ENCODE assay signal across 12 mouse cellular contexts in the genomic region with DNA sequence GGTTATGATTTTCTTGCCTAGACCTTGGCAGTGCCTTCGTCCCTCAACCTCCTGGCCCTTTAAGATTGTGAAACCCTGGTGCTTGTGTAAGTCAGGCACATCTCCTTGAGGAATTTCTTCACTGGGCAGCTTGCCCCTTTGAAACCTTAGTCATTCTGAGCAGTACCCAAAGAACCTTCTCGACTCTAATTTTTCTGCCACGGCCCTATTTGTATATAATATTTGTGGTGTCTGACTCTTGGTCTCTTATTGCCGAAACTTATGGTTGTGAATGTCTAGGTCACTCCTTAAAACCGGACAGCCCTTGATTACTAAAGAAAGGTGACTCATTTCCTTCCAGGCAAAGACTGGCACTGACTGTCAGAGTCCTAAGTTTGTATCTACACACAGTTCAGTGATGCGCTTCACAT. TPM values are rescaled to one million over a fixed set of nuclear protein-coding genes. Genes with fewer than 3 reads are reported as not detected.
A peak's percentile ranks its signal among the peaks of the same experiment; 100 is the strongest.
DNase-seq lines count a peak whose midpoint lies in the region; ATAC-seq and TF ChIP-seq lines count a peak whose summit lies in the region.
"Had no signal": no experiment of that assay in that cellular context is flagged by ENCODE, and none has a peak within 500 bp of the region (broad histone marks: within the 10 kb centered on the region; RNA-seq: fewer than 3 reads in every experiment).

No protein-coding gene starts in this region.

- H3K27ac ChIP-seq in kidney, embryonic 15.5 days, result no peak overlapping the region
- peak overlapping the region; percentile 67 for H3K27ac ChIP-seq in bone marrow macrophage, adult 2 months (ENCODE audit: insufficient read depth, low read depth, low read length)
- peak overlapping the region; percentile 63 for H3K27ac ChIP-seq in limb, embryonic 11.5 days (replicated peaks; ENCODE audit: low read depth, low read length)

- H3K4me2 ChIP-seq in kidney, embryonic 15.5 days, result no peak overlapping the region
- no peak overlapping the region for H3K4me2 ChIP-seq in limb, embryonic 11.5 days (ENCODE audit: low read depth, severe bottlenecking)

- H3K9me3 ChIP-seq in kidney, embryonic 15.5 days (replicated peaks), result no peaks in the 10 kb centered on the region
- no peaks in the 10 kb centered on the region for H3K9me3 ChIP-seq in limb, embryonic 11.5 days (ENCODE audit: control insufficient read depth, low read length)

- H3K27me3 ChIP-seq in kidney, embryonic 15.5 days, result no peaks in the 10 kb centered on the region
- H3K27me3 ChIP-seq in limb, embryonic 11.5 days (ENCODE audit: control insufficient read depth, insufficient read depth, low read length), result no peaks in the 10 kb centered on the region

- DNase-seq in kidney, postnatal 25 days, result peak; percentile 21 to 58
- no peak for DNase-seq in limb, embryonic 11.5 days (ENCODE audit: low spot score)
- DNase-seq in frontal cortex, postnatal 10 days (ENCODE audit: low spot score in 2 of 2), result no peak
- DNase-seq in spleen, postnatal 14 days (ENCODE audit: low spot score in 2 of 2), result no peak
- DNase-seq in T-cell, adult 2 months (ENCODE audit: low spot score), result no peak
- DNase-seq: left cerebral cortex, postnatal 4 days; right cerebral cortex, postnatal 14 days; thymus, postnatal 25 days had no signal

- H3K9ac ChIP-seq in kidney, embryonic 15.5 days, result no peak overlapping the region
- H3K9ac ChIP-seq in limb, embryonic 11.5 days (ENCODE audit: low read length), result no peak overlapping the region

- TF ChIP-seq POLR2A in bone marrow macrophage, adult 2 months (IDR thresholded peaks at IDR 0.05; ENCODE audit: borderline replicate concordance, low read depth, low read length), result no peak

- no peak overlapping the region for H3K4me3 ChIP-seq in kidney, embryonic 15.5 days (replicated peaks)
- H3K4me3 ChIP-seq in bone marrow macrophage, adult 2 months (ENCODE audit: insufficient read depth, low read length), result no peak overlapping the region
- H3K4me3 ChIP-seq in limb, embryonic 11.5 days (ENCODE audit: low read depth, low read length), result no peak overlapping the region

- peaks cover 77% of the 10 kb centered on the region for H3K4me1 ChIP-seq in kidney, embryonic 15.5 days
- peaks cover 79% of the 10 kb centered on the region for H3K4me1 ChIP-seq in bone marrow macrophage, adult 2 months (ENCODE audit: control insufficient read depth, insufficient read depth, low read length)
- H3K4me1 ChIP-seq in limb, embryonic 11.5 days (ENCODE audit: control insufficient read depth, insufficient read depth, low read length), result peaks cover 73% of the 10 kb centered on the region

- peaks cover 8% of the 10 kb centered on the region; the same call in 1 of the 2 replicates for H3K36me3 ChIP-seq in kidney, embryonic 15.5 days
- no peaks in the 10 kb centered on the region for H3K36me3 ChIP-seq in limb, embryonic 11.5 days (ENCODE audit: control insufficient read depth, insufficient read depth, low read length)

- no peak for ATAC-seq in kidney, embryonic 15.5 days (replicated peaks; ENCODE audit: low FRiP score)
- ATAC-seq in limb, embryonic 11.5 days (ENCODE audit: insufficient number of reproducible peaks, low FRiP score, low TSS enrichment, low read depth), result no peak
- ATAC-seq in megakaryocyte progenitor cell, adult 5-6 weeks (replicated peaks; ENCODE audit: poor library complexity), result 0 out of 2 replicates have a peak, but pooled peaks have one; percentile 14
- ATAC-seq: inflammation-experienced regulatory T-cells, adult 6 months had no signal

- no peak for TF ChIP-seq CTCF in bone marrow macrophage, adult 2 months (IDR thresholded peaks at IDR 0.05; ENCODE audit: low read depth, low read length)

- 79% methylated on average over 6 of the region's 6 CpGs for WGBS in kidney, embryonic 15.5 days
- WGBS in limb, embryonic 11.5 days, result 69% methylated on average over 6 of the region's 6 CpGs

RNA-seq across cellular contexts. Expression of a gene that starts 43.6 kb away (rescaled TPM):
- polyA plus RNA-seq in kidney, embryonic 15.5 days (2015; fragmentation: Nextera tagmentation; extraction: Ambion mirVana), result 33.1 and 33.8 TPM in 2 replicates
- 69.2 and 82.2 TPM in 2 replicates for polyA plus RNA-seq in bone marrow macrophage, adult 2 months (2012; ENCODE audit: insufficient read depth, insufficient read length, missing spikeins)
- polyA plus RNA-seq in limb, embryonic 11.5 days (2014; fragmentation: Nextera tagmentation; extraction: Ambion mirVana), result 33.4 and 35.1 TPM in 2 replicates
- 23.5 and 23.6 TPM in 2 replicates for total RNA-seq in megakaryocyte progenitor cell, adult 5-6 weeks (2015)
- 20.9 and 21.8 TPM in 2 replicates for total RNA-seq in megakaryocyte progenitor cell, adult 5-6 weeks (2017)

Comparison
In these comparisons a context has a peak if more than half of its experiments do, and no peak if none do; other contexts are left out.
1. DNase-seq: peak in kidney, postnatal 25 days (2 of 2); none in limb, embryonic 11.5 days (single experiment), frontal cortex, postnatal 10 days (0 of 2), spleen, postnatal 14 days (0 of 2) and T-cell, adult 2 months (single experiment).